In genomic region chr6:55511212-55512065, GRCm38 (mm10) we compare ENCODE assay signal across 8 mouse cellular contexts. TPM values are rescaled to one million over a fixed set of nuclear protein-coding genes. Genes with fewer than 3 reads are reported as not detected.
DNase-seq lines count a peak whose midpoint lies in the region; ATAC-seq lines count a peak whose summit lies in the region.

No protein-coding gene starts in this region.

- peaks cover 10% of the 10 kb centered on the region for H3K4me1 ChIP-seq in hindbrain, embryonic 13.5 days (replicated peaks)
- H3K4me1 ChIP-seq in lung, embryonic 16.5 days (replicated peaks; ENCODE audit: control insufficient read depth, insufficient read depth, low read length), result no peaks in the 10 kb centered on the region; the same call in 1 of the 2 replicates

- H3K4me2 ChIP-seq in hindbrain, embryonic 13.5 days, result peak overlapping the region; percentile 20; the same call in 1 of the 2 replicates
- H3K4me2 ChIP-seq in lung, embryonic 16.5 days (ENCODE audit: low read depth, low read length), result no peak overlapping the region

- WGBS in hindbrain, embryonic 13.5 days, result 39% methylated on average over 12 of the region's 12 CpGs
- 9% methylated on average over 12 of the region's 12 CpGs for WGBS in lung, embryonic 16.5 days

- H3K36me3 ChIP-seq in hindbrain, embryonic 13.5 days, result no peaks in the 10 kb centered on the region
- H3K36me3 ChIP-seq in lung, embryonic 16.5 days (ENCODE audit: control insufficient read depth, insufficient read depth, low read length), result no peaks in the 10 kb centered on the region

- H3K4me3 ChIP-seq in hindbrain, embryonic 13.5 days, result no peak overlapping the region
- no peak overlapping the region for H3K4me3 ChIP-seq in lung, embryonic 16.5 days (ENCODE audit: low read length)

- 0 out of 2 replicates have a peak, but pooled peaks cover 2% of the 10 kb centered on the region for H3K27me3 ChIP-seq in hindbrain, embryonic 13.5 days
- no peaks in the 10 kb centered on the region for H3K27me3 ChIP-seq in lung, embryonic 16.5 days (ENCODE audit: control insufficient read depth, insufficient read depth, low read depth, low read length)

- peak; percentile 59 to 90 for DNase-seq in adrenal gland, adult (ENCODE audit: inconsistent age in 2 of 2, low spot score in 1 of 2)
- peak; percentile 78 to 89 for DNase-seq in cerebellum, postnatal 25 days
- peak; percentile 82 for DNase-seq in gastrocnemius, adult 18-20 months (ENCODE audit: low spot score)
- DNase-seq in layer of hippocampus, adult 9-11 months, result peak; percentile 74
- DNase-seq in retina, adult 2 months (ENCODE audit: low read depth, low spot score), result peak; percentile 56
- DNase-seq in urinary bladder, postnatal 14 days (ENCODE audit: low spot score), result peak; percentile 85

- no peak overlapping the region for H3K9ac ChIP-seq in hindbrain, embryonic 13.5 days
- no peak overlapping the region for H3K9ac ChIP-seq in lung, embryonic 16.5 days (ENCODE audit: low read length)

- ATAC-seq in hindbrain, embryonic 13.5 days (ENCODE audit: low FRiP score), result peak; percentile 86
- ATAC-seq in lung, embryonic 16.5 days (ENCODE audit: low read depth), result peak; percentile 85

- no peak overlapping the region for H3K27ac ChIP-seq in hindbrain, embryonic 13.5 days
- no peak overlapping the region for H3K27ac ChIP-seq in lung, embryonic 16.5 days (ENCODE audit: low read length)

- peaks cover 5% of the 10 kb centered on the region; the same call in 1 of the 2 replicates for H3K9me3 ChIP-seq in hindbrain, embryonic 13.5 days
- H3K9me3 ChIP-seq in lung, embryonic 16.5 days (ENCODE audit: control insufficient read depth, low read length), result no peaks in the 10 kb centered on the region

RNA-seq across cellular contexts. Expression of gene Adcyap1r1, which starts 59.7 kb away (rescaled TPM):
- 1 to 10 TPM in 1 of 2 experiments, under 1 TPM in 1; 0.88 to 1.4 TPM for total RNA-seq in gastrocnemius, adult 18-20 months (2021)
- 45.4 and 51.0 TPM in 2 replicates for polyA plus RNA-seq in hindbrain, embryonic 13.5 days (2015; fragmentation: Nextera tagmentation; extraction: Ambion mirVana)
- polyA plus RNA-seq in lung, embryonic 16.5 days (2015; fragmentation: Nextera tagmentation; extraction: Ambion mirVana), result 0.58 and 0.98 TPM in 2 replicates

Comparison
In these comparisons a context has a peak if more than half of its experiments do, and no peak if none do; other contexts are left out.
1. RNA of gene Adcyap1r1, which starts 59.7 kb away (polyA plus RNA-seq): 45.4 to 51.0 TPM in hindbrain, embryonic 13.5 days; 0.58 to 0.98 TPM in lung, embryonic 16.5 days; every median in the first group is over 10 times any median in the second.
2. Peak in every context shown above with its lines, with median percentiles within 50 percentile points of each other: DNase-seq.